Mouse (Mus musculus) midbrain, postnatal 0 days (tissue): ENCODE results near the gene Mrpl33. TPM values are rescaled to one million over a fixed set of nuclear protein-coding genes. Genes with fewer than 3 reads are reported as not detected.

ENCODE experiments used
- ATAC-seq: fragments of 200-750 bp; cut with Nextera tagmentation; 2 replicates; pipeline ENCODE4 v1.8.0; 2017; ENCODE audit warnings: moderate number of reproducible peaks, mild to moderate bottlenecking, moderate TSS enrichment, moderate library complexity; ENCODE audit not compliant: low FRiP score
- DNase-seq: peaks from one replicate; pipeline ENCODE4 v3.0.0-alpha.2; 2015; ENCODE audit warnings: low spot score
- H3K27ac ChIP-seq: fragments of 300-500 bp; sonication (generic); 2 replicates; pipeline ENCODE4 v1.5.1; 2014; ENCODE audit warnings: low read depth, mild to moderate bottlenecking, low read length, mixed read lengths
- H3K27me3 ChIP-seq: fragments of 300-500 bp; sonication (generic); 2 replicates; pipeline ENCODE4 v1.6.1; 2014; ENCODE audit warnings: low read length, control low read depth, mixed read lengths; ENCODE audit not compliant: insufficient read depth
- H3K36me3 ChIP-seq: fragments of 300-500 bp; sonication (generic); 2 replicates; pipeline ENCODE4 v1.6.1; 2014; ENCODE audit warnings: low read length, control low read depth, mixed read lengths; ENCODE audit not compliant: insufficient read depth
- H3K4me1 ChIP-seq: fragments of 300-500 bp; sonication (generic); 2 replicates; pipeline ENCODE4 v1.6.1; 2014; ENCODE audit warnings: mild to moderate bottlenecking, control low read depth, antibody characterized with exemption, low read length, mixed read lengths; ENCODE audit not compliant: insufficient read depth
- H3K4me2 ChIP-seq: fragments of 300-500 bp; sonication (generic); 2 replicates; pipeline ENCODE4 v1.6.1; 2014; ENCODE audit warnings: low read depth, mild to moderate bottlenecking, low read length, mixed read lengths; ENCODE audit not compliant: poor library complexity, severe bottlenecking
- H3K4me3 ChIP-seq: fragments of 300-500 bp; sonication (generic); 2 replicates; pipeline ENCODE4 v1.5.1; 2014; ENCODE audit warnings: low read depth, mild to moderate bottlenecking, low read length, moderate library complexity
- H3K9ac ChIP-seq: fragments of 300-500 bp; sonication (generic); replicated peaks from 2 replicates; pipeline ENCODE4 v1.6.1; 2014; ENCODE audit warnings: mild to moderate bottlenecking, low read length, moderate library complexity, mixed read lengths; ENCODE audit not compliant: poor library complexity, severe bottlenecking
- H3K9me3 ChIP-seq: fragments of 300-500 bp; sonication (generic); 2 replicates; pipeline ENCODE4 v1.6.1; 2016; ENCODE audit warnings: low read length, control low read depth
- CTCF ChIP-seq: IDR thresholded peaks from 2 replicates; pipeline ENCODE4 v1.5.1; 2016; ENCODE audit warnings: antibody characterized with exemption, mild to moderate bottlenecking
- WGBS: fragments of 180-500 bp; shearing (Covaris S2); extraction: QIAGEN DNeasy Blood & Tissue Kit; methylation state at CpG from one replicate; pipeline ENCODE4 v1.1.7; 2014; 5-methylcytosine and 5-hydroxymethylcytosine counted together
- polyA plus RNA-seq: library from polyadenylated mRNA; unstranded; fragments of >200 nt; fragmentation: Nextera tagmentation; extraction: Ambion mirVana; gene quantifications from 2 replicates; pipeline ENCODE4 v1.2.1, GENCODE M21; 2015
- total RNA-seq: library from RNA; depleted of rRNA; stranded (reverse); fragments of >200 nt; gene quantifications from 2 replicates; pipeline ENCODE4 v1.2.3, GENCODE M21; 2014

Gene Mrpl33
- total and polyA plus RNA-seq, 2 experiments from 2014 or later: 79.9 to 283 TPM

- H3K4me3 ChIP-seq: no peak overlapping the region
- no peak for ATAC-seq
- H3K36me3 ChIP-seq: no peaks in the 10 kb centered on the region
- H3K27ac ChIP-seq: no peak overlapping the region
- no peak for TF ChIP-seq CTCF
- H3K9me3 ChIP-seq: no peaks in the 10 kb centered on the region
- no peaks in the 10 kb centered on the region for H3K4me1 ChIP-seq
- 61% methylated on average over 13 of the region's 13 CpGs for WGBS
- H3K9ac ChIP-seq: no peak overlapping the region
- H3K27me3 ChIP-seq: no peaks in the 10 kb centered on the region
- DNase-seq: no peak
- no peak overlapping the region for H3K4me2 ChIP-seq
Observed at GRCm38 (mm10) chr5:31668325-31668968, 71.7 kb downstream of the Mrpl33 start.

DNA sequence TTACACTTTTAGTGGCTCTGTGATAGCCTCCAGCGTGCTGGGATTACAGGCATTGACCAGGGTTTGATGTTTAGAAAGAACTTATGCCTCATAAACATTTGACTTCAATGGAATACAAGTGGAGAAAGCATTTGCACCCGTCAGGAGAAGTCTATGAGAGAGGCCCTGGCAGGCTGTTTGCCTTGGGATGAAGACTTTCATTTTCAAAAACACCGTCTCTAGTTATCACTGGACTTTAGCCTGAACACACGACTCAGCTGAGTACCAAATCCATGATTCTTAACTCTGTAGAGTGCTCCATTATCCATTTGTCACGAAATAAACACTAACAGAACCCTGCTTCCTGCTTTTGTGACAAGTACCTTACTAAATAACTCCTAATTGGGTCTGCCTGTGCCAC, 73.2 kb downstream of the Mrpl33 start:
- H3K9ac ChIP-seq: no peak overlapping the region
- 69% methylated on average over 5 of the region's 5 CpGs for WGBS
- H3K9me3 ChIP-seq: no peaks in the 10 kb centered on the region
- no peaks in the 10 kb centered on the region for H3K36me3 ChIP-seq
- DNase-seq (no peak), ATAC-seq (no peak)
- H3K4me3 ChIP-seq: no peak overlapping the region
- no peak for TF ChIP-seq CTCF
- H3K27ac ChIP-seq: no peak overlapping the region
- H3K27me3 ChIP-seq: no peaks in the 10 kb centered on the region
- no peak overlapping the region for H3K4me2 ChIP-seq
- H3K4me1 ChIP-seq: no peaks in the 10 kb centered on the region

- Histone ChIP-seq H3K36me3 (no peaks in the 10 kb centered on the region), H3K4me2 (no peak overlapping the region), H3K27ac (no peak overlapping the region), H3K9ac (no peak overlapping the region), H3K4me1 (no peaks in the 10 kb centered on the region), H3K27me3 (no peaks in the 10 kb centered on the region), H3K9me3 (no peaks in the 10 kb centered on the region), H3K4me3 (no peak overlapping the region)
- TF ChIP-seq CTCF: no peak
- DNase-seq (no peak), ATAC-seq (no peak)
- WGBS: 73% methylated on average over 2 of the region's 2 CpGs
Observed at GRCm38 (mm10) chr5:31671137-31671536, 74.4 kb downstream of the Mrpl33 start.

DNA sequence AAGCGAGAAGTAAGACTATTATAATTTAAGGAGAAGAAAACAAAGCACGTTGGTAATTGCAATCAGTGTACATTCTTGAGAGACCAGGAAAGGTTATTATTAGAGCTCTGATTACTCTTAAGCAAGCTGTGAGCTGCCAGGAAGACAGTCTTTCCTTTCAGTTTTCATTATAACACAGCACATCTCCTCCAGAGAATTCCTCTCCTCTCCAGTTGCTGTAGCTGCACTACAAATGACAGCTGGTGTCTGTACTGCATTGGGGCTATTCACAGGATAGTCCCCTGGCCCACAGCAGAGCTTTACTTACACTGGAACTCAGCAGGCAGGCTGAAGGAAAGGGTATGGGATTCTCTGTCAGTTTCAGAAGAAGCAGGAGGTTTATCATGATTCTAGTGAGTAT, 76.7 kb downstream of the Mrpl33 start:
- WGBS: 83% methylated on average over 2 of the region's 2 CpGs
- H3K27ac ChIP-seq: no peak overlapping the region

GRCm38 (mm10) chr5:31678000-31678399, 81.3 kb downstream of the Mrpl33 start:
- Histone ChIP-seq H3K9me3 (no peaks in the 10 kb centered on the region), H3K4me3 (no peak overlapping the region), H3K4me1 (no peaks in the 10 kb centered on the region), H3K27ac (no peak overlapping the region), H3K4me2 (no peak overlapping the region), H3K36me3 (no peaks in the 10 kb centered on the region), H3K27me3 (no peaks in the 10 kb centered on the region), H3K9ac (no peak overlapping the region)
- DNase-seq (no peak), ATAC-seq (no peak)
- no peak for TF ChIP-seq CTCF
- WGBS: 93% methylated on average over 1 of the region's 1 CpGs

More for the DNA sequence above, 76.7 kb downstream of the Mrpl33 start:
- Histone ChIP-seq H3K9ac (no peak overlapping the region), H3K27me3 (no peaks in the 10 kb centered on the region), H3K4me3 (no peak overlapping the region), H3K4me2 (no peak overlapping the region), H3K9me3 (no peaks in the 10 kb centered on the region), H3K4me1 (no peaks in the 10 kb centered on the region), H3K36me3 (no peaks in the 10 kb centered on the region)
- no peak for ATAC-seq
- peak; percentile 8 for DNase-seq
- TF ChIP-seq CTCF: no peak

GRCm38 (mm10) chr5:31680183-31680582, 83.4 kb downstream of the Mrpl33 start:
- Histone ChIP-seq H3K4me2 (no peak overlapping the region), H3K36me3 (no peaks in the 10 kb centered on the region), H3K9me3 (no peaks in the 10 kb centered on the region), H3K27ac (no peak overlapping the region), H3K9ac (no peak overlapping the region), H3K4me3 (no peak overlapping the region), H3K4me1 (no peaks in the 10 kb centered on the region), H3K27me3 (no peaks in the 10 kb centered on the region)
- TF ChIP-seq CTCF: no peak
- WGBS: 87% methylated on average over 4 of the region's 4 CpGs
- DNase-seq (no peak), ATAC-seq (no peak)
